Mouse (Mus musculus): ENCODE measurements around the gene Cd22. TPM values are rescaled to one million over a fixed set of nuclear protein-coding genes. Genes with fewer than 3 reads are reported as not detected.

Gene Cd22
- polyA plus RNA-seq, 1 experiment from 2014 or later: not detected

GRCm38 (mm10) chr7:30886852-30887251 is 6.7 kb upstream of the Cd22 start:
- H3K27ac ChIP-seq (ENCODE audit: low read length): no peak overlapping the region
- no peaks in the 10 kb centered on the region for H3K4me1 ChIP-seq (ENCODE audit: control insufficient read depth, insufficient read depth, low read length)
- H3K9me3 ChIP-seq (replicated peaks; ENCODE audit: control insufficient read depth, low read length, poor library complexity, severe bottlenecking): no peaks in the 10 kb centered on the region
- no peak overlapping the region for H3K9ac ChIP-seq (ENCODE audit: low read depth, low read length)
- no peak overlapping the region for H3K4me3 ChIP-seq (ENCODE audit: low read depth, low read length)
- no peaks in the 10 kb centered on the region for H3K27me3 ChIP-seq (ENCODE audit: control insufficient read depth, insufficient read depth, low read depth, low read length)
- no peak overlapping the region for H3K4me2 ChIP-seq (ENCODE audit: low read length)
- no peaks in the 10 kb centered on the region for H3K36me3 ChIP-seq (ENCODE audit: control insufficient read depth, insufficient read depth, low read length)
- no peak for ATAC-seq
- 88% methylated on average over 4 of the region's 4 CpGs for WGBS

DNA sequence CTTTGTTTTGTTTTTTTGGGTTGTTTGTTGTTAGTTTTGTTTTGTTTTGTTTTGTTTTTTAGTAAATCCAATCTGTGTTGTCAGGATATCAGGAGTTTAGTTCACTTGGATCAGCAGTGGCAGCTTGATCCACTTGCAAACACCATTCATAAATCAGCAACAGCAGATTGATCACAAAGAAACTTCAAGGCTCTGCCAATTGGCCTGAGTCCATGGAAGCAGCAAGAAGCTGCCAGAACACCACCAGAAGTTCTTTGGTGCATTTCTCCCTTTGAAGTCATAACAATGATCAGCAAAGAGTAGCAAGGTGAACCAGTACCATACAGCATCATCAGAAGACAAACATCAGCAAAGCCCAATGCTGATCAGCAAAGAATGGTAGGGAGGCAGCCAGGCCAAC is 3.9 kb upstream of the Cd22 start:
- Histone ChIP-seq H3K4me2 (ENCODE audit: low read length) (no peak overlapping the region), H3K4me1 (ENCODE audit: control insufficient read depth, insufficient read depth, low read length) (no peaks in the 10 kb centered on the region), H3K27ac (ENCODE audit: low read length) (no peak overlapping the region), H3K27me3 (ENCODE audit: control insufficient read depth, insufficient read depth, low read depth, low read length) (no peaks in the 10 kb centered on the region), H3K9ac (ENCODE audit: low read depth, low read length) (no peak overlapping the region), H3K9me3 (replicated peaks; ENCODE audit: control insufficient read depth, low read length, poor library complexity, severe bottlenecking) (no peaks in the 10 kb centered on the region), H3K4me3 (ENCODE audit: low read depth, low read length) (no peak overlapping the region), H3K36me3 (ENCODE audit: control insufficient read depth, insufficient read depth, low read length) (no peaks in the 10 kb centered on the region)
- no peak for ATAC-seq

DNA sequence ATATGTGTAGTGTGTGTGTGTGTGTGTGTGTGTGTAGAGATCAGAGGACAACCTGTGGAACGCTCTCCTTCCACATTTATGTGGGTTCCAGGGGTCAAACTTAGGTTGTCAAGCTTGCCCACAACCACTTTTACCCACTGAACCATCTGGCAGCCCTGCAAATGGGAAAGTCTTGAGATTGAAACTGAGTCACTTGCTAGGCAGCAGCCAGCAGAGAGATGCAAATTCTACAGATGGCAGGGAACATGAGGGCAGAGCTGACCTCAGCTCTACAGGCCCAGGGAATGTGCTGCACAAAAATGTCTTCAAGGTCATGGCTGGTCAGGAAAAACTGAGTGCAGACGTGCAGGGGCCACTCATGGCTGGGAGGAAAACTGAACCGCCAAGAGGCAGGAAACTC is 1.2 kb upstream of the Cd22 start:
- no peak for ATAC-seq
- Histone ChIP-seq H3K9ac (ENCODE audit: low read depth, low read length) (no peak overlapping the region), H3K27me3 (ENCODE audit: control insufficient read depth, insufficient read depth, low read depth, low read length) (no peaks in the 10 kb centered on the region), H3K4me3 (ENCODE audit: low read depth, low read length) (no peak overlapping the region), H3K36me3 (ENCODE audit: control insufficient read depth, insufficient read depth, low read length) (no peaks in the 10 kb centered on the region), H3K4me2 (ENCODE audit: low read length) (no peak overlapping the region), H3K27ac (ENCODE audit: low read length) (no peak overlapping the region), H3K4me1 (ENCODE audit: control insufficient read depth, insufficient read depth, low read length) (no peaks in the 10 kb centered on the region), H3K9me3 (replicated peaks; ENCODE audit: control insufficient read depth, low read length, poor library complexity, severe bottlenecking) (no peaks in the 10 kb centered on the region)
- WGBS: 91% methylated on average over 3 of the region's 3 CpGs

- no peaks in the 10 kb centered on the region for H3K27me3 ChIP-seq (ENCODE audit: control insufficient read depth, insufficient read depth, low read depth, low read length)
- H3K9ac ChIP-seq (ENCODE audit: low read depth, low read length): no peak overlapping the region
These were observed 1.2 kb downstream of the Cd22 start for GRCm38 (mm10) chr7:30878950-30879349.

GRCm38 (mm10) chr7:30873083-30873482 is 7.1 kb downstream of the Cd22 start:
- no peak overlapping the region for H3K27ac ChIP-seq (ENCODE audit: low read length)
- no peak for ATAC-seq
- 28% methylated on average over 15 of the region's 15 CpGs for WGBS
- no peak overlapping the region for H3K9ac ChIP-seq (ENCODE audit: low read depth, low read length)
- no peaks in the 10 kb centered on the region for H3K4me1 ChIP-seq (ENCODE audit: control insufficient read depth, insufficient read depth, low read length)
- no peaks in the 10 kb centered on the region for H3K36me3 ChIP-seq (ENCODE audit: control insufficient read depth, insufficient read depth, low read length)
- H3K4me3 ChIP-seq (ENCODE audit: low read depth, low read length): no peak overlapping the region
- H3K27me3 ChIP-seq (ENCODE audit: control insufficient read depth, insufficient read depth, low read depth, low read length): no peaks in the 10 kb centered on the region
- H3K9me3 ChIP-seq (replicated peaks; ENCODE audit: control insufficient read depth, low read length, poor library complexity, severe bottlenecking): no peaks in the 10 kb centered on the region
- peak overlapping the region; percentile 37; the same call in 1 of the 2 replicates for H3K4me2 ChIP-seq (ENCODE audit: low read length)

More at GRCm38 (mm10) chr7:30878950-30879349, 1.2 kb downstream of the Cd22 start:
- no peak for ATAC-seq
- Histone ChIP-seq H3K9me3 (replicated peaks; ENCODE audit: control insufficient read depth, low read length, poor library complexity, severe bottlenecking) (no peaks in the 10 kb centered on the region), H3K27ac (ENCODE audit: low read length) (no peak overlapping the region), H3K36me3 (ENCODE audit: control insufficient read depth, insufficient read depth, low read length) (no peaks in the 10 kb centered on the region), H3K4me3 (ENCODE audit: low read depth, low read length) (no peak overlapping the region), H3K4me2 (ENCODE audit: low read length) (no peak overlapping the region), H3K4me1 (ENCODE audit: control insufficient read depth, insufficient read depth, low read length) (no peaks in the 10 kb centered on the region)
- 83% methylated on average over 6 of the region's 6 CpGs for WGBS

- Histone ChIP-seq H3K4me2 (ENCODE audit: low read length) (no peak overlapping the region), H3K27ac (ENCODE audit: low read length) (no peak overlapping the region), H3K27me3 (ENCODE audit: control insufficient read depth, insufficient read depth, low read depth, low read length) (no peaks in the 10 kb centered on the region), H3K4me1 (ENCODE audit: control insufficient read depth, insufficient read depth, low read length) (no peaks in the 10 kb centered on the region), H3K9ac (ENCODE audit: low read depth, low read length) (no peak overlapping the region), H3K9me3 (replicated peaks; ENCODE audit: control insufficient read depth, low read length, poor library complexity, severe bottlenecking) (no peaks in the 10 kb centered on the region), H3K4me3 (ENCODE audit: low read depth, low read length) (no peak overlapping the region), H3K36me3 (ENCODE audit: control insufficient read depth, insufficient read depth, low read length) (no peaks in the 10 kb centered on the region)
- no peak for ATAC-seq
- 65% methylated on average over 8 of the region's 8 CpGs for WGBS
These were observed 16.8 kb downstream of the Cd22 start for GRCm38 (mm10) chr7:30863386-30863785.

DNA sequence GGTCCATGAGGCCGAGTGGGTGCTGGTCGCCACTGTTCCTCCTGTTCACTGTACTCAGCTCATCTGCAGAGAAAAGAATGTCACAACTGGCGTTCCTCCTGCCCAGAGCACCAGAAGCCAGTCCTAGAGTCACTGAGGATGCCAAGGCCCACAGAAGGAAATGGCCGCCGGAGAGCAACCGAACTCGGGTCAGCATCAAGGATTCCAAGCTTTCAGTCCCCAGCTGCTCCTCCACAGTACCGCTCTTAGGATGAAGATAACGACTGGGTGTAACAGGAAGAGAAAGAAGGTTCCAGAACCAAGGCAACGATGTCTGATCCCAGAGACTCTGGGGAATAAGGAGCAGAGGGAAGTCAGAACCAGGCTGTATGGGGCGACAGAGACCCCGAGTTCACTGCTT is 18.7 kb downstream of the Cd22 start, which contains the start of gene Ffar1:
Gene Ffar1 (minus strand): TSS at position 101 of the 400 bp plus-strand sequence.
- Histone ChIP-seq H3K9me3 (replicated peaks; ENCODE audit: control insufficient read depth, low read length, poor library complexity, severe bottlenecking) (no peaks in the 10 kb centered on the region), H3K27ac (ENCODE audit: low read length) (no peak within 1 kb of the TSS), H3K36me3 (ENCODE audit: control insufficient read depth, insufficient read depth, low read length) (no peaks in the 10 kb centered on the region), H3K9ac (ENCODE audit: low read depth, low read length) (no peak within 1 kb of the TSS), H3K4me2 (ENCODE audit: low read length) (no peak within 1 kb of the TSS), H3K27me3 (ENCODE audit: control insufficient read depth, insufficient read depth, low read depth, low read length) (no peaks in the 10 kb centered on the region), H3K4me1 (ENCODE audit: control insufficient read depth, insufficient read depth, low read length) (no peaks in the 10 kb centered on the region), H3K4me3 (ENCODE audit: low read depth, low read length) (no peak within 1 kb of the TSS)
- ATAC-seq: no peak
- WGBS: 91% methylated on average over 12 of the region's 12 CpGs

GRCm38 (mm10) chr7:30859635-30860402 is 20.3 kb downstream of the Cd22 start:
- Histone ChIP-seq H3K27me3 (ENCODE audit: control insufficient read depth, insufficient read depth, low read depth, low read length) (no peaks in the 10 kb centered on the region), H3K4me2 (ENCODE audit: low read length) (peak overlapping the region; percentile 56), H3K4me1 (ENCODE audit: control insufficient read depth, insufficient read depth, low read length) (no peaks in the 10 kb centered on the region), H3K9ac (ENCODE audit: low read depth, low read length) (0 out of 2 replicates have a peak overlapping the region, but pooled peaks have one; percentile 43), H3K27ac (ENCODE audit: low read length) (no peak overlapping the region), H3K36me3 (ENCODE audit: control insufficient read depth, insufficient read depth, low read length) (no peaks in the 10 kb centered on the region), H3K4me3 (ENCODE audit: low read depth, low read length) (peak overlapping the region; percentile 33), H3K9me3 (replicated peaks; ENCODE audit: control insufficient read depth, low read length, poor library complexity, severe bottlenecking) (no peaks in the 10 kb centered on the region)
- peak; percentile 75 for ATAC-seq
- WGBS: 8% methylated on average over 14 of the region's 16 CpGs

DNA sequence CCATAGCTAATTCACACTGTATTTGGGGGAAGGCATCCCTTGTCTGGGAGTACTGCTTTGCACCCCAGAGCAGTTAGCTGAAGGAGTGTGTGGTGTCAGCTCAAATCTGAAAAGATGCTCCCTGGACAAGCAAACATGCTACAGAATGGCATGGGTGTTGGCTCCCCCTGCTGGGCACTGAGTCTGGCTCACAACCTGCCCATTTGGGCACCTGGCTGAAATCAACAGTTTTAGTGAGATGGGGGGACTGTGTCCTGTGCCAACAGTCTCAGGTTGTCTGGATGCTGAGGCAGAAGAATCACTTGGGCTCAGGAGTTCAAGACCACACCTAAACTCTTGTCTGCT is 20.9 kb downstream of the Cd22 start:
- Histone ChIP-seq H3K4me2 (ENCODE audit: low read length) (no peak overlapping the region; the same call in 1 of the 2 replicates), H3K27me3 (ENCODE audit: control insufficient read depth, insufficient read depth, low read depth, low read length) (no peaks in the 10 kb centered on the region)
- peak; percentile 75 for ATAC-seq

More for the DNA sequence above, 20.9 kb downstream of the Cd22 start:
- H3K4me3 ChIP-seq (ENCODE audit: low read depth, low read length): no peak overlapping the region
- no peaks in the 10 kb centered on the region for H3K4me1 ChIP-seq (ENCODE audit: control insufficient read depth, insufficient read depth, low read length)
- no peaks in the 10 kb centered on the region for H3K36me3 ChIP-seq (ENCODE audit: control insufficient read depth, insufficient read depth, low read length)
- 0 out of 2 replicates have a peak overlapping the region, but pooled peaks have one; percentile 4 for H3K27ac ChIP-seq (ENCODE audit: low read length)
- no peak overlapping the region for H3K9ac ChIP-seq (ENCODE audit: low read depth, low read length)
- H3K9me3 ChIP-seq (replicated peaks; ENCODE audit: control insufficient read depth, low read length, poor library complexity, severe bottlenecking): no peaks in the 10 kb centered on the region
